Mouse (Mus musculus) layer of hippocampus, adult 18-20 months (tissue): ENCODE measurements around the gene Efna3. TPM values are rescaled to one million over a fixed set of nuclear protein-coding genes. Genes with fewer than 3 reads are reported as not detected.

Experiments used
- DNase-seq, 2 experiments: peaks; one replicate each; pipeline ENCODE4 v3.0.0; 2022; ENCODE audit warnings: low spot score in 2 of 2
- total RNA-seq, 2 experiments: library from RNA; stranded (reverse); gene quantifications; 2 replicates each; pipeline ENCODE4 v1.2.3; 2021

Gene Efna3
- total RNA-seq, 2 experiments from 2014 or later = 78.2 to 80.1 TPM

GRCm38 (mm10) chr3:89339416-89339815 is 16.7 kb upstream of the Efna3 start:
- DNase-seq = peak; percentile 56 to 87

DNA sequence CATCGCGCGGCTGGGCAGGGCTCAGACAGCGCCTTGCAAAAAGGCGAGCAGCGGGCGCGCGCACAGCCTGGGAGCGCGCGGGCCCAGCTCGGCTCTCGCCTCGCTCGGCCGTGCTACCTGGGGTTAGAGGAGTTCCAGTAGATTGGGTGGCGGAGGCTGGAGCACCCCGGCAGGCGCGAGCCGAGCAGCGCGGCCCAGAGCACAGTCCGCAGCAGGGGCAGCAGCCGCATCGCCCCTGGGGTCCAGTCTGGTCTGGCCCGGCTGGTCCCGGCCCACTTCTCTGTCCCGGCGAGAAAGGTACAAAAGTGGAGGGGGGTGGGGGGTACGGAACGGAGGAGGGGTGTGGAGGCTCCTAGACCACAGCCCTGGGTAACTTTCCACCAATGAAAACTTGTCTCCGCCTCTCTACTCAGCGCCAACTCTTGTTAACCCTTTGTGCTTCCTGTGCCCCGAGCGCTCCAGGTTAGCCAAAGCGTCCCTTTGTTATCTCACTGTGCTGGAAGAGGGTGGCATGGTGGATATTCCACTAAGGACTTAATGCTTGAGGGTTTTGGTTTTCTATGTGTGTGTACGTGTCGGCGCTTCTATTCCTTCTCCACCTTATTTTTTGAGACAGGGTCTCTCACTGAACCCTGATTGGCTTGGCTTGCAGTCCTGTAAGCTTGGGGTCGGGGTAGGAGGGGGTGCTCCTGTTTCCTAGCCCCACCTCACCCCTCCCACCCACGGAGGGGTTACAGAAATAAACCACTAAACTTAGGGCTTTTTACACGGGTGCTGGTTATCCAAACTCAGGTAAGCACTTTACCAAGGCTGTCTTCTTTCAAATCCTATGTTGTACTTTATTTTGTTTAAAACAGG is 15.2 kb upstream of the Efna3 start, which contains the start of gene Efna4:
Gene Efna4 (minus strand): TSS at position 308 of the 858 bp plus-strand sequence.
- DNase-seq = no peak

DNA sequence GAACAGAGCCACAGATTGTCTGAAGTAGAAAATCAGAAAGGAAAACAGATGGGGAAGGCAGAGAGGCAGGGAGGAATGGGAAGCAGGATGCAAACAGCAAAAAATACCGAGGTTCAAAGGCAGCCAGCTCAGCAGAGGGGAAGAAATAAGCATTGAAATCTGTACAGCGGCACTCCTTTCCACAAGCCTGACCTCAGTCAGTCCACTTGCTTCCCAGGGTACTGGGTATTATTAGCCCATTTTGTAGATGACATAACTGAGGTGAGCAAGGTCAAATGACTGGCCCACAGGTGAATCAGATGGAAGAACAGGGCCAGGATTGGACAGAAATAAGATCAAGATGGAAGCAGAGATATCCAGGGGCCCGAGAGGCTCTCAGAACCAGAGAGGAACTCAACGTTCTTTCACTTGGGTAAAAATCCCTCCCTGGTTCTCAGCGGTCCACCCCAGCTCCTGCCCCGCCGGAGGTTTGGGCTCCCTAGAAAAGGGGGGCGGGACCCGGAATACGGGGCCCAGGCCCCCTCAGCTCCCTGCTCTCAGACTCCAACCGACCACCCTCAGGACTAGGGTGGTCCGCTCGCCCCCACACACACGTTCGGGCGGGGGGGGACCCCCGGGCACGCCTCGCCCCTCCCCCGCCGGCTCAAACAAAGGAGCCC is 14.4 kb upstream of the Efna3 start:
- no peak for DNase-seq

DNA sequence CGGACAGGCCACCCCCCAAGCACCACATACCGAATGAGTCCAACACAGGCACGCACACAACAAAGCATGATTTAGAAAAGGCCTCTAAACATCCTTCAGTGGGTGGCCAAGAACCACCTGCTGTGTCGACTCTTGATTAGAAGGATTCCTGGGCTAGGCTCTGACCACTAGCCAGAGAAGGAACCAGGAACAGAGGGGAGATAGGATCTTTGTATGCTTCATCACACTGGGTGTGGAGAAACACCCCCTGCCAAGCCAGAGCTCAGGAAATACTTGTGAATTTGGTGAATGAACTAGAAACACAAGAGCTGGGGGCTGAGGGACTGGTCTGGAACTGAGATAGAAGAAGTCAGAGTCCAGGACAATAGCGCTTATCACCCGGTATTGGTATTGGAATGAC is 13.8 kb upstream of the Efna3 start:
- no peak for DNase-seq

DNA sequence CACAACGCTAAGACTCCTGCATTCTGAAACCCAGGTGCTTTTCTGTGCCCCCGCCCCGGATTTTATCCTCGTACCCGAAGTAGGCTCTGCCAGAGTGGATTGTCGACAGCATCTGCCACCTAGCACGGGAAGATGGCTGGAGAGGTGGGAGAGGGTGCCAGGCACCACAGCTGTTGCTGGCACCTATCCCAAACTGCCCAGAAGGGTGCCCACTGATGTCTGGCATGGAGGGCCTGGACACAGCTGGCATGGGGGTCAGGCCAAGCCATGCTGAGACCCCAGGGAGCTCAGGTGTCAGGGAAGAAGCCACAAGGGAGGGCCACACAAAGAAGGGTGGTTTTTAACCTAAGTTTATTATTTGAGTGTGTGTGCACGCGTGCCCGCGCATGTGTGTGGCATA is 10.3 kb upstream of the Efna3 start:
- no peak for DNase-seq

DNA sequence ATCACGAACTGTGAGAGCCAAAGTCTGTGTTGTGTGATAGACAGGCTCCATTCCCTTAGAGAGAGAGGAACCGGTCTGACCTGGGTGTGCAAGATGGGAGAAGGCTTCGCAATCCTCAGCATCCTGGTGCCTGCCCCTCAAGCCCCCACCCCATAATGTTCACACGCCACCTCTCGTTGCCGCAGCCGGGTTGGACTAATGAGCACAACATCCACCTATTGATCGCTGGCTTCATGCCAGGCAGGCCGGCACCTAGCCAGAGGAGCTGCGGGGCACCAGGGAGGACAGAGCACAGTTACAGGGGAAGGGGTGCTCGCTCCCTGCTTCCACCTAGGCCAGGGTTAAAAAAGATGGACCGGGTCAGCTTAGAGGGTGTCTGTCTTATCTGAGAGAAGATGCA is 9.7 kb upstream of the Efna3 start:
- DNase-seq = no peak

GRCm38 (mm10) chr3:89332013-89332412 is 9.2 kb upstream of the Efna3 start:
- DNase-seq = no peak

DNA sequence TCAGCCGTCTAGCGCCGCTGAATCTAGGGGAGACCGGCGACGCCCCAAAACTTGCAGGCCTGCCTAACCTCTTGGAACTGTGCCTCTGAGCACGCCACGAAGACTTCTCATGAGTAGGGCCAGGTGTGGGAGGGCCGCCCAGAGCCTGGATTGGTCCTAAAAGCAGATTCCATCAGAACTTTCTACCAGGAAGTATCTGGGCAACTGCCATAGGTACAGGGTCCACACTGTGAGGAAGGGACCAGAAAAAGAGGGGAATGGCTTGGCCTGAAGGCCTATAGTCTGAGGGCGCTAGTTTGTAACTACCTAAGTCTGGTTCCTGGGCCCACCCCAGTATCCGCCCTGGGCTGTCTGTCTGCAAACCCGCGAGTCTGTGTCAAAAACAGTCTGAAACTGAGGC is 8.8 kb upstream of the Efna3 start:
- DNase-seq = no peak

GRCm38 (mm10) chr3:89330948-89331347 is 8.2 kb upstream of the Efna3 start:
- no peak for DNase-seq

DNA sequence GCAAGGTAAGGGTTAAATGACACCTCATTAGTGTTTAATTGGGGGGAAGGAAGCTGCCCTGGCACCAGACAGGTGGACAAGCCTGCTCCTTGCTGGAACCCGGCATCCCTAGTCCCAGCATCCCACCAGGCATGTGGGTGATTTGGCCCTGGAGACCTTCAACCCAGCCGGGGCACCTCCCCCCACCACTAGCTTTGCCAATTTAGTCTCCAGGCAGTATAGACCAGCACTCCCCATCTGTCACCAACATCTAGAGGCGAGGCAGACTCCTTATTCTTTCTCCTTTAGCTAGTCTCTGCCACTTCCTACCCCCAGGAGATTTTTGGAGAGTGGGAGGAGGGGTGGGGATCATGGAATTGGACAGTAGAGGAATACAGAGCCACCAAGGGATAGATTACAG is 7.6 kb upstream of the Efna3 start:
- no peak for DNase-seq

DNA sequence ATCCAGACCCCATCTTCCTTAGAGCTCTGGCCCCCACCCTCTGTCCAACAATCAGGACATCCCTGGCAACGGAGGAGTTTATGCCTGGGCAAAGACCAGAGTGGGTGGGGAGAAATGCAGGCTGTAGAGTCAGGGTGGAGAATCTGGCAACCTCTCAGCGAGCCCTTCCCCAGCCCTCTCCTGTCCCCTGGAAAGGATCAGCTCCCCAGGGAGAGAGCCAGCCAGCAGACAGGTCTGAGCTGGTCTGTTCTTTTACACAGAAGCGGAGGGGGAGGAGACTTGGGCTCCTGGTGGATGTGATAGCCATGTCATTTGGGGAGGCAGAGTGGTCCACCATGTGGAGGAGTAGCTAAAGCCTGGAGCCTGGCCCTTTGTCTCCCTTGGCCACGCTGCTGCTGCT is 5.9 kb upstream of the Efna3 start:
- no peak for DNase-seq

GRCm38 (mm10) chr3:89327371-89327870 is 4.7 kb upstream of the Efna3 start:
- no peak for DNase-seq

- DNase-seq = no peak
These were observed 3.1 kb upstream of the Efna3 start for GRCm38 (mm10) chr3:89325882-89326281.

DNA sequence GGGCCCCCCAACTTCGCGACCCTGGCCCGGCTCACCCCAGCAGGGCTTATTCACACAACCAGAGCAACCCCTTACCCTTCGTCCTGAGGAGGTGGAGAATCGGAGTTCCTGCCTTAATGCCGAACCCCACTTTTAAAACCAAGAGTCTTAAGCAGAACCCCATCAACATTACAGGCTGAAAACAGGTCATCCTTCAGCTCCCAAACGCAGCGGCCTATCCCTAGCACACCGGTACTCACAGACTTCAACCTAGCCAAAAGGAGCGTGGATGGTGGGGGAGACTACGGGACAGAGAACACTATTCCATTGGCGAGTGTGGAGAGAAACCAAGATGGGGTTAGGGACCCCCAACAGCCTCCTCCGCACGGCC is 649 bp downstream of the Efna3 start:
- DNase-seq = no peak

GRCm38 (mm10) chr3:89321183-89322130 is 1.3 kb downstream of the Efna3 start:
- peak in 1 of 2 experiments; percentile 55 for DNase-seq

DNA sequence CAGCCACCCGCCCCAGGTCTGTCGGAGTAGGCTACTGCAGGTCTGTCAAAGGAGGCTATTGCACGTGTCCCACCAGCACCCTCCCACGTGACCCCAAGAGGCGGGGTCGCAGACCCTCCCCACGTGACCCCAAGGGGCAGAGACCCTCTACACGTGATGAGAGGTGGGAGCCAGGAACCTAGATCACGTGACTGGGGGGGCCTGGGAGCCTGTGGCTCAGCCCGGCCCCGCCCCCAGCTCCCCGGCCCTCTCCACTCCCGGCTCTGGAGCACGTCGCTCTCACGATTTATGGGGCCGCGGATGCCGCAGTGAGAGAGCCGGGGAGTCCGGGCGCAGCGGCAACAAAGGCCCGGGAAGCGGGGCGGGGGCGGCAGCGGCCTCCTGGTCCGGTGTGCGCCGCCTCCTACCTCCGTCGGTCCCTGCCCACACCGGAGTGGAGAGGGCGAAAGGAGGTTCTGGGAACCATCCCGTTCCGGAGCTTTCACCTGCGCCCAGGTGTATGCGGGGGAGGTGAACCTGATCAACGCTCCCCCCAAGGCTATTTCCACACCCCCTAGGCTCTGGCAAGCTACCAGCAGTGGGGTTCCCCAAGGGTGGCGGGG is 2.1 kb downstream of the Efna3 start:
- DNase-seq = peak in 1 of 2 experiments; percentile 47

DNA sequence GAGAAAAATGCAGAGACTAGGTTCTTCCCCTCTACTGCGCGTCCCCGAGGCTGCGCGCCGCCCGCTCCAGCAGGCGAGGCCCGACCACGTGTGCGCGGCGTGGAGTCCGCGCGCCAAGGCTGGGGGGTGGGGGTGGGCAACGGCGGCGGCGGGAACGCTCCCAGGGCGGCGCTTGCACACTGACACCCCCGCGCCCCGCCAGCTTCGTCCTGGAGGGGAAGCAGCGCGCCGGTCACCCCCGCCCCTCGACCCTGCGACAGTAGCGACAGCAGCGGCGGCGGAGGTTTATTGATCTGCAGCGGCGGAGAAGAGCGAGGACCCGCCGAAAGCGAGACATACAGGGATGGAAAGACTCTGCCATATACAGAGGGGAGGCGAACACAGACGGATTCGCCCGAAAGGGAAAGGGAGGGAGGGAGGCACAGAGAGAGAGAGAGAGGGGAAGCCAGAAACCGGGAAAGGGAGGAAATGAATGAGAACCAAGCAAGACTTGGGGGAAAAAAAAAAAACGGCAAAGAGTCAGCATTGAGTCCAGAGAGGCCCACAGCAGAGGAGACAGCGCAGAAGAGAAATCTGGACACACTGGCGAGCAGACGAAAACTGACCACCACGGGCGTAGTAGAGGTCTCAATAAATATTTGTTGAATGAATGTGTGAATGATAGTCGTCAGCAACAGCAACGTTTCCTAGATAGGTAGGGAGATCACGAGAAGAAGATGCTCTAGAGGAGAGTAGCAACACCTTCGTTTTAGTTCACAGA is 3.0 kb downstream of the Efna3 start:
- DNase-seq = peak in 1 of 2 experiments; percentile 51

DNA sequence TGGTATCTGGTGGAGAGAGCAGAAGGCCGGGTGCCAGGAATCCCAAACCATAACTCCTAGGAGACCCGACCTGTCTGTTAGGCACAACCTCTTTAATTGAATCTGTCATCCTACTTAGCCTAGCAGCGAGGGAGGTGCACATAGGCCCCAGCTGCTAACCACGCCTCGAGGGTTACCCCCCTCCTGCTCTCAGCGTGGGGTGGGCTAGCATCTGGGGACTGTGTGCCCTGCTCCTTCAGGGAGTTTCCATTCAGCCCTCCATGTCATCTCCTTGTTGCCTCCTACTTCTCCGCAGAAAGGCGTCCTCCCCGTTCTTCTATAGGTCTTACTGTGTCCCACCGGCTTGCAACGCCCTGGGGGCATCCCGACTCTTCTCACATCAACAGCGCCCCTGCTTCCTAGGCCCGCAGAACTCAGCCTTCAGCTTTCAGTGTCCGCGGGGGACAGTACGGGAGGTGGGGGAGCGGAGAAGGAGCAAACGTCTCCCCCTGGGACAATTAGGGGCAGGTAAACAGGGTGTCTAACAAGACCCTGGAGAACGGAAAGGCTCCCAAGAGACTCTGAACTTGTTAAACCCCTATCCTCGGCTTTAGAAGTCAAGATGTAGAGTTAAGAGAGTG is 3.7 kb downstream of the Efna3 start:
- no peak for DNase-seq

GRCm38 (mm10) chr3:89318316-89318715 is 4.4 kb downstream of the Efna3 start:
- no peak for DNase-seq

- no peak for DNase-seq
These were observed 5.5 kb downstream of the Efna3 start for GRCm38 (mm10) chr3:89317246-89317645.
